Mouse (Mus musculus) cerebellum, adult 2 months (tissue): ENCODE data around the gene Ppm1l. TPM values are rescaled to one million over a fixed set of nuclear protein-coding genes. Genes with fewer than 3 reads are reported as not detected.

Source experiments
- DNase-seq, 2 experiments: peaks; one replicate each; pipeline ENCODE4 v3.0.0; 2021
- H3K27ac ChIP-seq: fragments of 200-500 bp; 2 replicates; pipeline ENCODE4 v1.5.1; 2012; ENCODE audit warnings: low read length, control low read depth, inconsistent platforms; ENCODE audit not compliant: insufficient read depth
- H3K27me3 ChIP-seq: fragments of 200-500 bp; 2 replicates; pipeline ENCODE4 v1.6.1; 2012; ENCODE audit warnings: inconsistent platforms, mild to moderate bottlenecking, low read length, moderate library complexity; ENCODE audit not compliant: control insufficient read depth, insufficient read depth
- H3K4me1 ChIP-seq: fragments of 200-500 bp; 2 replicates; pipeline ENCODE4 v1.6.1; 2011; ENCODE audit warnings: low read length; ENCODE audit not compliant: control insufficient read depth, insufficient read depth
- H3K4me3 ChIP-seq: fragments of 200-500 bp; replicated peaks from 2 replicates; pipeline ENCODE3; 2011; ENCODE audit warnings: mild to moderate bottlenecking, low read depth, low read length, control low read depth; ENCODE audit not compliant: insufficient read depth
- CTCF ChIP-seq: fragments of 200-500 bp; IDR thresholded peaks from 2 replicates; pipeline ENCODE4 v1.5.1; 2011; ENCODE audit warnings: low read depth, mild to moderate bottlenecking, control low read depth, low read length, moderate library complexity, borderline replicate concordance; ENCODE audit not compliant: insufficient read depth
- POLR2A ChIP-seq: fragments of 200-500 bp; IDR thresholded peaks from 2 replicates; pipeline ENCODE4 v1.6.1; 2011; ENCODE audit warnings: low read length, control low read depth, borderline replicate concordance; ENCODE audit not compliant: insufficient read depth
- WGBS: fragments of 180-500 bp; shearing (Covaris S2); methylation state at CpG from one replicate; pipeline ENCODE4 v1.1.7; 2018; 5-methylcytosine and 5-hydroxymethylcytosine counted together
- polyA plus RNA-seq: library from polyadenylated mRNA; depleted of rRNA; stranded (reverse); fragments of >200 nt; gene quantifications from 2 replicates; pipeline ENCODE4 v1.2.3, GENCODE M21; 2012

Ppm1l gene
- polyA plus RNA-seq, 1 experiment: 38.2 TPM

DNA sequence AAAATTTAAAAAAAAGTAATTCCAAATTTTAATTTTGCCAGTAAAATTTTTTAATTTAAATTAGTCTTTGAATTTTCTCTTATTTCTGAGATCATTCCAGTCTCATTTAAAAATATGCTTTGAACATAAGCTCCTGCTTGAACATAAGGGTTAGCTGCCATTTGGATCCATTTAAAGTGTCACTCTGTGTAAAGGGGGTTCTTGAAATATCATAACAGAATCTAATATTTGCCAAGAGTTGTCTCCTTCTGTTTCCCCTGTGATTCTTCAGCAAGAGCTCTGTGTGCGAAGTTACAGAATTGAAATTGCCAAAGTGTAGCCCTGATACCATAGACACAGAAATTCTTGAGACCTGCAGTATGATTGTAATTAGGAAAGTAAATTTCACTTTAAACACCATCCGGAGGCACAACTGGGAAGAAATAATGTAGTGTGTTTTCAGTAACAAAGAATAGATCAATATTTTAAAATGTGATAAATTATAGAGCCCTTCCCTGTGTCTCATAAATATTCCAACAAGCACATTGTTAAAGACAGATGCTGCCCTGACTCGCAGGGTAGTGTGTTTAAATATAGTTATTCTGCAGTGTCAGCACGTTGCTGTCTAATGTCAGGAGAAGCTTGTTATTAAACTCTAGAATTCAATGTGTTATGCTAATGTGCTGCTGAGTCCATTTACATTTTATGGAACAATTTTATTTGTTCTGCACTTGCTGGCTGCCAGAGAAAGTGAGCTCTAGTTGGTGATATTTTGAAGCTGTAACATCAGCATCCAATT is 177.8 kb downstream of the Ppm1l start:
- peaks cover 9% of the 10 kb centered on the region for H3K4me1 ChIP-seq
- no peaks in the 10 kb centered on the region for H3K27me3 ChIP-seq
- TF ChIP-seq CTCF (no peak), POLR2A (no peak)
- no peak overlapping the region for H3K27ac ChIP-seq
- no peak overlapping the region for H3K4me3 ChIP-seq
- DNase-seq: no peak
- WGBS: 71% methylated on average over 4 of the region's 4 CpGs

DNA sequence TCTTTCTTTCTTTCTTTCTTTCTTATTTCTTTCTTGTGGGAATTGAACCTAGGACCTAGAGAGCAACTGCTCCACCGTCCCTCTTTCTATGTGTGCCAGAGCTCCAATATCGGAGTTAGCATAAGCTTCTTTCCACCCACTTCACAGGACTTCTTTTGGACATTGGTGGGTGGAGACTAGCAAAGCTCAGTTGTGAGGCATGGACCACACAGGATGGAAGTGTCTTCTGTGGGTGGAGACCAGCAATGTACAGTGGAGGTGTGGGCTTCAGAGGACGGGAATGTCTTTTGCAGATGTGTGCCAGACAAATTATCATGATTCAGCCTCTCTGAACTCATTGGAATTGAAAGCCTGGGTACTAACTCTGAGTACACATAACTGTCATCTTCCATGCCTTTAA is 180.5 kb downstream of the Ppm1l start:
- no peak for DNase-seq
- no peak overlapping the region for H3K27ac ChIP-seq
- H3K4me1 ChIP-seq: peaks cover 5% of the 10 kb centered on the region
- TF ChIP-seq POLR2A (no peak), CTCF (no peak)
- H3K4me3 ChIP-seq: no peak overlapping the region
- no peaks in the 10 kb centered on the region for H3K27me3 ChIP-seq
- 84% methylated on average over 3 of the region's 3 CpGs for WGBS

DNA sequence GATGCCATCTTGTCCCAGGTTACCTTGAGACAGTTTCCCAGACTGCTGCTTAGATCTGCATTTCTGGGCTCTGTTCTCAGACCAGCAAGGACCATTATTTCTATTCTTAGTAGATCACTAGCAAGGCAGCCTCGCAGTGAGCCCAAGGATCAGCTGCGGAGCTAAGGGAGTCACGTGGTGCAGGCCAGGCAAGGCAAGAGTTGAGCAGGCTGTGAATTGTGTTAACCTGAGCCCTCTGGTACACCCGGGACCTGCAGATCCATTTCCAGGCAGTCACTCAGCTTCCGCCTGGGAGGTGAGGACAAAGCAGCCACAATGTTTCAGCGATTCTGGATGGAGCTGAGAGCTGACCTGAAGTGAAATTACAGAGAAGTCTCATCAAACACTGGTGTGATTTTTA is 185.3 kb downstream of the Ppm1l start:
- Histone ChIP-seq H3K4me3 (no peak overlapping the region), H3K27ac (no peak overlapping the region), H3K4me1 (peaks cover 5% of the 10 kb centered on the region), H3K27me3 (no peaks in the 10 kb centered on the region)
- TF ChIP-seq CTCF (no peak), POLR2A (no peak)
- 42% methylated on average over 6 of the region's 6 CpGs for WGBS
- no peak for DNase-seq

DNA sequence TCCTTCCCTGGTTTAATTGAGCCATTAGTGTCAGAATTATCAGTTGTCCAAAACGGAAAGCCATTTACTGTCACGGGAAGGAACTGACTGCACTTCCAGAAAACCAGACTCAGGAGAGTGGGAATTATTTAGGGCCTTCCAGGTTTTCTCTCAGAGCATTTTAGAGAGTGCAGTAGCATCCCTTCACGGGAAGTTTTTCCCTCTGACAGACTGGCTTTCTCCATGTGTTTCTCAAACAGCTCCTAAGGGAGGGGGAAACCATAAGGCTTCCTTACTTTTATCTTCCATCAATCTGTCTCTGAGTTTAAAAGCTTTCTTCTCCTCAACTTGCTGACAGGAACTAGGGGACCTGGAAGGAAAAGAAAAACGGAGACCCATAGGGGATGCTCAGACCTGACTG is 185.9 kb downstream of the Ppm1l start:
- 72% methylated on average over 4 of the region's 4 CpGs for WGBS
- peaks cover 5% of the 10 kb centered on the region for H3K4me1 ChIP-seq
- DNase-seq: no peak
- H3K27ac ChIP-seq: no peak overlapping the region
- no peak overlapping the region for H3K4me3 ChIP-seq
- H3K27me3 ChIP-seq: no peaks in the 10 kb centered on the region
- TF ChIP-seq POLR2A (no peak), CTCF (no peak)

DNA sequence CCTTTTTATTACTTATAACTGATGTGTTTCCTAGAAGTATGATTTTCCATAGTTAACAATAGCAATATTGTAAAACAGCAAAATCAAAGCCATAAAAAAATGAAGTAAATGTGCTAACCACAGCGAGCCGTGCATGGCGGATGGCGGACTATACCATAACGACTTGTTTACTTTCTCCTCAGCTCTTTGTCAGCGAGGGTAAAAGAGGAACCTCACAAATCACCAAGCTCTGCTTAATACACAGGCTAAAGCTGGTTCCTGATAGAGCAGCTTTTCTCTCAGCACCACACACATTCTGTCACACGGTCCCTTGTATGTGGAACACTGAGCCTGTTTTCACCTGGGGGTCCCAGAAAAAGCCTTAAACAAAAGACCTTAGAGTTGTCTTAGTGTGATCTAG is 188.4 kb downstream of the Ppm1l start:
- peaks cover 5% of the 10 kb centered on the region for H3K4me1 ChIP-seq
- TF ChIP-seq CTCF (no peak), POLR2A (no peak)
- WGBS: 96% methylated on average over 7 of the region's 7 CpGs

DNA sequence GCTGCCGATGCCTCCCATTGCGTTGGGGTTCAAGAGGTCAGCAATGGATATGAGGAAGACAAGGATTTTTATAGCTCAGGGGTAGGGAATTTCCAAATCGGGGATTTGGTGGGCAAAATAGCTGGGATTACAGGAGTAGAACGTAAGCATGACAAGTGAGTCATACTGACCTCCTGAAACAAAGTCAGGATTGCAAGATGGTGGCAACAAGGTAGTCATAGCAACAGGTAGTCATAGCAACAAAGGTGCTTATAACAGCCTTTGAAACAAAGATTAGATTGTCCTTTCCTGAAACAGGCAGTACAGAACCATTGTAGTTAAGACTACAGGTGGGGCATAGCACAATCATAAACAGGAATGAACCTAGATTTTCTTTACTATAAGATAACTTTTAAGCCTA is 189.7 kb downstream of the Ppm1l start:
- no peak overlapping the region for H3K27ac ChIP-seq
- 89% methylated on average over 4 of the region's 4 CpGs for WGBS

More for the DNA sequence above, 188.4 kb downstream of the Ppm1l start:
- no peaks in the 10 kb centered on the region for H3K27me3 ChIP-seq
- no peak overlapping the region for H3K27ac ChIP-seq
- DNase-seq: no peak
- no peak overlapping the region for H3K4me3 ChIP-seq

DNA sequence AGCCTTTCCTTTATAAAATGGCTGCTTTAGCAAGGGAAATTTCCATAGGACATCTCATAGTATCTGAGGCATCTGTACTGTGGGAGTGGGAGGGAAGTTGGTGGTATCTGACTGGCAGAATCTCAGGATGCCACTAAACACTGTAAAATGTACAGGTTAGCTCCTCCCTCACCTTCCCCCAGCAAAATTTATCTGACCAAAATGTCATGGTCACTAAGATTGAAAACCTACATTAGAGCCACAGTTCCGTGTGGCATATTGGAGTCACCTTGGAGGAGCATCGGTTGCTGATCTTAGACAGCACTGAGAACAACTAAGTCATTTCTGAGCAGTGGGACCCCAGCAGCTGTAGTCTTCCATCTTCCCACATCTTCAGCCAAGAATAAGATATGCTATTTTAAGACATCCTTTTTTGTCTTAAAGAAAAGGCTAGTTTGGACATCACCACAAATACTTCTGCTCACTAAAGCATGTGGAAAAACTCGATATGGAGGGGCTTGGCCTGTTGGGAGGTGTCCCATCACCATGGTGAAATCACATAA is 192.8 kb downstream of the Ppm1l start:
- TF ChIP-seq POLR2A (no peak), CTCF (no peak)
- Histone ChIP-seq H3K27ac (no peak overlapping the region), H3K4me3 (no peak overlapping the region), H3K4me1 (peaks cover 11% of the 10 kb centered on the region), H3K27me3 (no peaks in the 10 kb centered on the region)
- no peak for DNase-seq
- WGBS: 84% methylated on average over 3 of the region's 3 CpGs

More for the DNA sequence above, 189.7 kb downstream of the Ppm1l start:
- TF ChIP-seq POLR2A (no peak), CTCF (no peak)
- Histone ChIP-seq H3K4me3 (no peak overlapping the region), H3K27me3 (no peaks in the 10 kb centered on the region), H3K4me1 (peaks cover 6% of the 10 kb centered on the region)
- DNase-seq: no peak

DNA sequence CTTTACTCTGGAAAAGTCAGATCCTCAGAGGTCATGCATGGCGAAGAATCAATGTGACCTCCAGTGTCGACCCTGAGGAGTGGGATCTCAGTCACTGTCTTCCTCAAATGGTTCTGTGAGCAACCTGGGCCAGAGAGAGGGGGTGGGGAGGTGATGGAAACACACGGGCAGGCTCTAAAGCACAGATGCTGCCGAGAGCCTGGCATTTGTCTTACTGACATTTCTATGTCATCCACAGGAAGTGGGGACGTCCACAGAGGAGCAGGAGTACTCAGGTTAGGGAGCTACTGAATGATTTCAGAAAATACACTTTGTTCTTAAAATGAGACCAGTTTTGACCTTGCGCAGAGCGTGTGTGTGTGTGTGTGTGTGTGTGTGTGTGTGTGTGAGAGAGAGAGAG is 195.2 kb downstream of the Ppm1l start:
- peaks cover 24% of the 10 kb centered on the region for H3K4me1 ChIP-seq
- DNase-seq: no peak
- 49% methylated on average over 7 of the region's 7 CpGs for WGBS
- H3K27ac ChIP-seq: no peak overlapping the region
- no peak for TF ChIP-seq POLR2A
- TF ChIP-seq CTCF: no peak
- H3K4me3 ChIP-seq: no peak overlapping the region
- no peaks in the 10 kb centered on the region for H3K27me3 ChIP-seq

DNA sequence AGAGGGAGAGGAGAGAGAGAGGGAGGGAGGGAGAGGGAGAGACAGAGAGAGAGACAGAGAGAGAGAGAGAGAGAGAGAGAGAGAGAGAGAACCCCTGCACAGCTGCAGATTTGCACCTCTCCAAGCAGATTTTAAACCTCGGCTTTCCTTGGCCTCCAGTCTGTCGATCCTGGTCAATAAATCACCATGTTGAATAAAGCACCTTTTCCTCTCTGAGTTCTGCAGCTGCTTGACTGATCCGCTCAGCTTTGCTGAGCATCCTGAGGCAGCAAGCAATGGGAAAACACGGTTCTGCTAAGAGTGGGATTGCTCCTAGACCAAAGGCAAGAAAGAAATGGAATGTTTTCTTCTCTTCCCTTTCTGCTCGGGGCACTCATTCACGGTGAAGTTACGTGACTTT is 195.7 kb downstream of the Ppm1l start:
- Histone ChIP-seq H3K4me3 (no peak overlapping the region), H3K4me1 (peaks cover 27% of the 10 kb centered on the region), H3K27me3 (no peaks in the 10 kb centered on the region), H3K27ac (no peak overlapping the region)
- 74% methylated on average over 7 of the region's 7 CpGs for WGBS
- DNase-seq: no peak
- TF ChIP-seq CTCF (no peak), POLR2A (no peak)
